Mouse (Mus musculus) liver, adult 2 months (tissue): ENCODE measurements at regions not wholly inside any gene's neighbourhood (a gene's known extent, or its start where the extent isn't known, plus 50 kb on each side); places are given as distances from the start of the nearest gene placed in this dataset.
A peak's percentile ranks its signal among the peaks of the same experiment; 100 is the strongest.
"Not testable (repeated sequence)": the region's sequence is repeated elsewhere in the genome, so short reads cannot be mapped to it uniquely, and the experiment has no call there.

Source experiments
- DNase-seq: peaks from one replicate; pipeline ENCODE4 v3.0.0-alpha.2; 2011; ENCODE audit warnings: low read depth, low spot score; ENCODE audit errors: extremely low read depth
- H3K27ac ChIP-seq: fragments of 200-500 bp; replicated peaks from 2 replicates; pipeline ENCODE4 v1.5.1; 2012; ENCODE audit warnings: low read depth, mild to moderate bottlenecking, control low read depth, inconsistent platforms, low read length; ENCODE audit not compliant: insufficient read depth
- H3K27me3 ChIP-seq: fragments of 200-500 bp; 2 replicates; pipeline ENCODE4 v1.6.1; 2012; ENCODE audit warnings: mild to moderate bottlenecking, moderate library complexity, low read length, inconsistent platforms; ENCODE audit not compliant: control insufficient read depth, insufficient read depth
- H3K36me3 ChIP-seq: fragments of 200-500 bp; 2 replicates; pipeline ENCODE4 v1.6.1; 2012; ENCODE audit warnings: low read length, inconsistent platforms; ENCODE audit not compliant: control insufficient read depth, insufficient read depth
- H3K4me1 ChIP-seq: fragments of 200-500 bp; 2 replicates; pipeline ENCODE4 v1.6.1; 2011; ENCODE audit warnings: low read length; ENCODE audit not compliant: control insufficient read depth, insufficient read depth
- H3K4me3 ChIP-seq: fragments of 200-500 bp; 2 replicates; pipeline ENCODE4 v1.5.1; 2011; ENCODE audit warnings: low read depth, mild to moderate bottlenecking, control low read depth, low read length, moderate library complexity; ENCODE audit not compliant: insufficient read depth
- H3K79me2 ChIP-seq: fragments of 200-500 bp; 2 replicates; pipeline ENCODE4 v1.6.1; 2012; ENCODE audit warnings: inconsistent platforms, mild to moderate bottlenecking, low read length, moderate library complexity; ENCODE audit not compliant: control insufficient read depth, insufficient read depth
- H3K9ac ChIP-seq: fragments of 200-500 bp; 2 replicates; pipeline ENCODE4 v1.6.1; 2012; ENCODE audit warnings: low read depth, mild to moderate bottlenecking, control low read depth, inconsistent platforms, low read length
- CTCF ChIP-seq: fragments of 200-500 bp; IDR thresholded peaks from 2 replicates; pipeline ENCODE4 v1.5.1; 2011; ENCODE audit warnings: low read depth, low read length, control low read depth
- POLR2A ChIP-seq: fragments of 200-500 bp; IDR thresholded peaks from 2 replicates; pipeline ENCODE4 v1.6.1; 2011; ENCODE audit warnings: low read length, control low read depth; ENCODE audit not compliant: insufficient read depth; ENCODE audit errors: extremely low read depth
- WGBS: fragments of 180-500 bp; shearing (Covaris S2); methylation state at CpG from one replicate; pipeline ENCODE4 v1.1.7; 2018; 5-methylcytosine and 5-hydroxymethylcytosine counted together

- no peak for TF ChIP-seq POLR2A
- TF ChIP-seq CTCF, result no peak
- WGBS, result 87% methylated on average over 2 of the region's 2 CpGs
Measured at GRCm38 (mm10) chr12:71701753-71702152, 129.1 kb upstream of the Daam1 start.

GRCm38 (mm10) chr12:71702181-71702580, 128.7 kb upstream of the Daam1 start:
- Histone ChIP-seq H3K79me2 (no peaks in the 10 kb centered on the region), H3K4me3 (no peak overlapping the region), H3K27me3 (no peaks in the 10 kb centered on the region), H3K36me3 (no peaks in the 10 kb centered on the region), H3K9ac (no peak overlapping the region), H3K4me1 (no peaks in the 10 kb centered on the region), H3K27ac (no peak overlapping the region)
- DNase-seq, result no peak
- no peak for TF ChIP-seq POLR2A
- TF ChIP-seq CTCF, result no peak
- WGBS, result 84% methylated on average over 11 of the region's 11 CpGs

More at GRCm38 (mm10) chr12:71701753-71702152, 129.1 kb upstream of the Daam1 start:
- no peak for DNase-seq
- no peaks in the 10 kb centered on the region for H3K36me3 ChIP-seq
- no peak overlapping the region for H3K4me3 ChIP-seq
- H3K27ac ChIP-seq, result no peak overlapping the region
- no peaks in the 10 kb centered on the region for H3K79me2 ChIP-seq
- H3K9ac ChIP-seq, result no peak overlapping the region
- H3K4me1 ChIP-seq, result no peaks in the 10 kb centered on the region
- no peaks in the 10 kb centered on the region for H3K27me3 ChIP-seq

GRCm38 (mm10) chr12:71703146-71703902, 127.6 kb upstream of the Daam1 start:
- Histone ChIP-seq H3K4me3 (no peak overlapping the region), H3K4me1 (no peaks in the 10 kb centered on the region), H3K9ac (no peak overlapping the region), H3K36me3 (no peaks in the 10 kb centered on the region), H3K27ac (no peak overlapping the region), H3K27me3 (no peaks in the 10 kb centered on the region), H3K79me2 (no peaks in the 10 kb centered on the region)
- 86% methylated on average over 13 of the region's 13 CpGs for WGBS
- DNase-seq, result no peak
- TF ChIP-seq POLR2A, result no peak
- no peak for TF ChIP-seq CTCF

GRCm38 (mm10) chr12:71704431-71704830, 126.4 kb upstream of the Daam1 start:
- no peaks in the 10 kb centered on the region for H3K36me3 ChIP-seq
- TF ChIP-seq POLR2A, result no peak
- no peak for TF ChIP-seq CTCF
- no peaks in the 10 kb centered on the region for H3K27me3 ChIP-seq
- H3K4me3 ChIP-seq, result no peak overlapping the region
- H3K79me2 ChIP-seq, result no peaks in the 10 kb centered on the region
- WGBS, result 73% methylated on average over 6 of the region's 6 CpGs
- DNase-seq, result no peak
- H3K4me1 ChIP-seq, result no peaks in the 10 kb centered on the region
- H3K27ac ChIP-seq, result no peak overlapping the region
- no peak overlapping the region for H3K9ac ChIP-seq

GRCm38 (mm10) chr12:71707727-71708369, 123.0 kb upstream of the Daam1 start:
- no peaks in the 10 kb centered on the region for H3K4me1 ChIP-seq
- no peaks in the 10 kb centered on the region for H3K36me3 ChIP-seq
- no peaks in the 10 kb centered on the region for H3K27me3 ChIP-seq
- H3K27ac ChIP-seq, result no peak overlapping the region
- no peaks in the 10 kb centered on the region for H3K79me2 ChIP-seq
- 21% methylated on average over 10 of the region's 10 CpGs for WGBS
- H3K4me3 ChIP-seq, result no peak overlapping the region
- peak; percentile 18 for DNase-seq
- TF ChIP-seq CTCF, result peak; percentile 89
- TF ChIP-seq POLR2A, result no peak
- H3K9ac ChIP-seq, result no peak overlapping the region

- DNase-seq, result no peak
- Histone ChIP-seq H3K9ac (no peak overlapping the region), H3K27ac (no peak overlapping the region), H3K36me3 (no peaks in the 10 kb centered on the region), H3K4me3 (no peak overlapping the region), H3K4me1 (no peaks in the 10 kb centered on the region; the same call in 1 of the 2 replicates), H3K79me2 (no peaks in the 10 kb centered on the region), H3K27me3 (no peaks in the 10 kb centered on the region)
- 87% methylated on average over 7 of the region's 7 CpGs for WGBS
- no peak for TF ChIP-seq CTCF
- TF ChIP-seq POLR2A, result no peak
Measured at GRCm38 (mm10) chr12:71714606-71715005, 116.3 kb upstream of the Daam1 start.

GRCm38 (mm10) chr12:71718412-71718811, 112.5 kb upstream of the Daam1 start:
- H3K27me3 ChIP-seq, H3K79me2 ChIP-seq, H3K4me1 ChIP-seq, H3K36me3 ChIP-seq, H3K4me3 ChIP-seq: not testable (repeated sequence)
- peak; percentile 84 for DNase-seq
- Histone ChIP-seq H3K27ac (peak overlapping the region; percentile 99), H3K9ac (peak overlapping the region; percentile 54; the same call in 1 of the 2 replicates)
- 43% methylated on average over 12 of the region's 12 CpGs for WGBS
